Comparison of ENCODE assay signal across 12 mouse cellular contexts in the genomic region with DNA sequence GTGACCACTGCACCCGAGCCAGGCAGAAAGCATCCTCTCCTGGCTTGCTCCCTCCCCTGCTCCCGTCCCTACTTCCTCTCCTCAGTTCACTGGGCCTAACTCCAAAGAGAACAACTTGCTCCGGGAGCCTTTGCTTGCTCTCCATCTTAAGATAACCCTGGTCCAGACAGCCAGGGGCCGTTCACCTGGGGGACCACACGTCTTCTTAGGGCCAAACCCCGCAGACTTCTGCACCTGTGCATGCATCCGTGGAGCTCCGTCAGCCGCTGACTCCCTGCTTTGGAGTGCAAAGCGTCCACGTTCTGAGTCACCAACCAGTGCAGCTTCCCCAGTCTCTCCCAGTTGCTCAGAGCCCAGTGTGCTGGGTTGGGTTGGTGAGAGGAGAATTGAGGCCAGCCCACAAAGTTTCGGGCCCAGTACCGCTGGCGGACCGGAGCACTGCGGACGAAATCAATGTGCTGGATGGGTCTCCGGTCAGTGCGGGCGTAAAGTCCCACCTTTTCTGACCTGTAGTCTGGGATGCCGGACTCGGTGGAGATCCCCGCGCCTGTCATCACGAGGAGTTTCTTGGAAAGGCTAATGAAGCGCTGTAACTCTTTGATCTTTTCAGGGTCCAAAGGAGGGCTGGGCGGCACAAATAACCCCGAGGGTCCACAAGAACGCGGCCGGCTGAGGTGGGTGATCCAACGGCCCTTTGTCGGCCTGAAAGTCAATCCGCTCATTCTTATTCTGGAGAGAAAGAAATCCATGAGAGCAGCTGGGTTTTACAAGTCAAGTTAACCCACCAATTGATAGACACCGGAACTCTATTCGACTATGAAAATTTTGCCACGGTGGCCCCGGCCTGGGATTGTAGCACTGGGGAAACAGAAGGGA. TPM values are rescaled to one million over a fixed set of nuclear protein-coding genes. Genes with fewer than 3 reads are reported as not detected.
DNase-seq lines count a peak whose midpoint lies in the region; ATAC-seq lines count a peak whose summit lies in the region.
"Had no signal": no experiment of that assay in that cellular context is flagged by ENCODE, and none has a peak within 500 bp of the region (broad histone marks: within the 10 kb centered on the region; RNA-seq: fewer than 3 reads in every experiment).

No protein-coding gene starts in this region.

- H3K9ac ChIP-seq in heart, embryonic 13.5 days, result 0 out of 2 replicates have a peak overlapping the region, but pooled peaks have one; percentile 8
- peak overlapping the region; percentile 44 for H3K9ac ChIP-seq in midbrain, embryonic 14.5 days (replicated peaks; ENCODE audit: low read length)

- H3K4me1 ChIP-seq in heart, embryonic 13.5 days, result peaks cover 20% of the 10 kb centered on the region
- H3K4me1 ChIP-seq in hindbrain, embryonic 10.5 days (replicated peaks), result peaks cover 37% of the 10 kb centered on the region
- peaks cover 18% of the 10 kb centered on the region for H3K4me1 ChIP-seq in midbrain, embryonic 14.5 days (ENCODE audit: control insufficient read depth, insufficient read depth, low read length)

- H3K4me2 ChIP-seq in heart, embryonic 13.5 days, result peak overlapping the region; percentile 39
- H3K4me2 ChIP-seq in midbrain, embryonic 14.5 days (ENCODE audit: low read length), result peak overlapping the region; percentile 48

- H3K27me3 ChIP-seq in heart, embryonic 13.5 days (replicated peaks), result peaks cover 22% of the 10 kb centered on the region
- peaks cover 45% of the 10 kb centered on the region for H3K27me3 ChIP-seq in hindbrain, embryonic 10.5 days (ENCODE audit: insufficient read depth, poor library complexity, severe bottlenecking)
- peaks cover 6% of the 10 kb centered on the region; the same call in 1 of the 2 replicates for H3K27me3 ChIP-seq in midbrain, embryonic 14.5 days (ENCODE audit: control insufficient read depth, insufficient read depth, low read length)

- no peaks in the 10 kb centered on the region for H3K9me3 ChIP-seq in heart, embryonic 13.5 days
- no peaks in the 10 kb centered on the region for H3K9me3 ChIP-seq in hindbrain, embryonic 10.5 days
- no peaks in the 10 kb centered on the region for H3K9me3 ChIP-seq in midbrain, embryonic 14.5 days (ENCODE audit: control insufficient read depth, low read length)

- DNase-seq in heart, adult 18-20 months, result no peak
- peak; percentile 47 for DNase-seq in brain, adult 2 months (ENCODE audit: low read depth, low spot score)
- no peak for DNase-seq in hindbrain, embryonic 10.5 days (ENCODE audit: low spot score)
- no peak for DNase-seq in midbrain, embryonic 14.5 days
- no peak for DNase-seq in ovary, postnatal 14 days (ENCODE audit: low spot score)
- DNase-seq in T-cell, adult 2 months (ENCODE audit: low spot score), result no peak
- no peak for DNase-seq in spleen, postnatal 36 days (ENCODE audit: low spot score in 2 of 2)
- DNase-seq: right cerebral cortex, postnatal 4 days had no signal

- H3K36me3 ChIP-seq in heart, embryonic 13.5 days, result peaks cover 26% of the 10 kb centered on the region
- 0 out of 2 replicates have a peak, but pooled peaks cover under 1% of the 10 kb centered on the region for H3K36me3 ChIP-seq in hindbrain, embryonic 10.5 days
- H3K36me3 ChIP-seq in midbrain, embryonic 14.5 days (ENCODE audit: control insufficient read depth, insufficient read depth, low read length), result peaks cover 9% of the 10 kb centered on the region; the same call in 1 of the 2 replicates

- no peak overlapping the region for H3K27ac ChIP-seq in heart, embryonic 13.5 days (replicated peaks)
- H3K27ac ChIP-seq in hindbrain, embryonic 10.5 days, result 0 out of 2 replicates have a peak overlapping the region, but pooled peaks have one; percentile 56
- no peak overlapping the region for H3K27ac ChIP-seq in midbrain, embryonic 14.5 days (replicated peaks; ENCODE audit: low read depth, low read length)
- H3K27ac ChIP-seq: layer of hippocampus, adult 2 months; macrophage had no signal

- H3K4me3 ChIP-seq in heart, embryonic 13.5 days, result no peak overlapping the region
- H3K4me3 ChIP-seq in hindbrain, embryonic 10.5 days, result peak overlapping the region; percentile 36
- H3K4me3 ChIP-seq in midbrain, embryonic 14.5 days (replicated peaks; ENCODE audit: low read depth, low read length), result peak overlapping the region; percentile 20

- WGBS in heart, embryonic 13.5 days, result 42% methylated on average over 38 of the region's 38 CpGs
- 15% methylated on average over 38 of the region's 38 CpGs for WGBS in hindbrain, embryonic 10.5 days
- 20% methylated on average over 38 of the region's 38 CpGs for WGBS in midbrain, embryonic 14.5 days

- ATAC-seq in heart, embryonic 13.5 days (ENCODE audit: extremely low read depth, insufficient number of reproducible peaks, low FRiP score, low TSS enrichment), result no peak
- ATAC-seq in midbrain, embryonic 14.5 days (ENCODE audit: low FRiP score, low TSS enrichment), result no peak

RNA-seq across cellular contexts. Expression of a gene that starts 1.9 kb away (rescaled TPM):
- polyA plus RNA-seq in heart, embryonic 13.5 days (2015; fragmentation: Nextera tagmentation; extraction: Ambion mirVana), result 18.9 and 19.8 TPM in 2 replicates
- total RNA-seq in heart, adult 18-20 months (2021), result 10 to 100 TPM; 13.6 to 19.5 TPM
- 17.2 and 17.3 TPM in 2 replicates for polyA plus RNA-seq in hindbrain, embryonic 10.5 days (2016; fragmentation: Nextera tagmentation; extraction: Ambion mirVana)
- 23.8 and 25.9 TPM in 2 replicates for polyA plus RNA-seq in midbrain, embryonic 14.5 days (2014; fragmentation: Nextera tagmentation; extraction: Ambion mirVana)

RNA-seq across cellular contexts. Expression of a gene that starts 16.6 kb away (rescaled TPM):
- 0.88 and 1.1 TPM in 2 replicates for polyA plus RNA-seq in heart, embryonic 13.5 days (2015; fragmentation: Nextera tagmentation; extraction: Ambion mirVana)
- total RNA-seq in heart, adult 18-20 months (2021), result not detected
- polyA plus RNA-seq in hindbrain, embryonic 10.5 days (2016; fragmentation: Nextera tagmentation; extraction: Ambion mirVana), result 0.51 TPM in 1 of 2 replicates, not detected in the other
- polyA plus RNA-seq in midbrain, embryonic 14.5 days (2014; fragmentation: Nextera tagmentation; extraction: Ambion mirVana), result not detected in 2 replicates
- total RNA-seq: gastrocnemius, adult 18-20 months; layer of hippocampus, adult 2 months had no signal
- polyA plus RNA-seq: macrophage had no signal

RNA-seq across cellular contexts. Expression of a gene that starts 23.8 kb away (rescaled TPM):
- polyA plus RNA-seq in heart, embryonic 13.5 days (2015; fragmentation: Nextera tagmentation; extraction: Ambion mirVana), result 29.7 and 31.7 TPM in 2 replicates
- total RNA-seq in heart, adult 18-20 months (2021), result 10 to 100 TPM; 34.0 to 35.1 TPM
- polyA plus RNA-seq in hindbrain, embryonic 10.5 days (2016; fragmentation: Nextera tagmentation; extraction: Ambion mirVana), result 32.6 and 42.6 TPM in 2 replicates
- 10.9 and 11.3 TPM in 2 replicates for polyA plus RNA-seq in midbrain, embryonic 14.5 days (2014; fragmentation: Nextera tagmentation; extraction: Ambion mirVana)

RNA-seq across cellular contexts. Expression of a gene that starts 53.2 kb away (rescaled TPM):
- 3.7 and 4.1 TPM in 2 replicates for polyA plus RNA-seq in heart, embryonic 13.5 days (2015; fragmentation: Nextera tagmentation; extraction: Ambion mirVana)
- under 1 TPM; 0.40 to 0.67 TPM for total RNA-seq in heart, adult 18-20 months (2021)
- 167 and 222 TPM in 2 replicates for polyA plus RNA-seq in hindbrain, embryonic 10.5 days (2016; fragmentation: Nextera tagmentation; extraction: Ambion mirVana)
- polyA plus RNA-seq in midbrain, embryonic 14.5 days (2014; fragmentation: Nextera tagmentation; extraction: Ambion mirVana), result 71.6 and 101 TPM in 2 replicates
- polyA plus RNA-seq: macrophage had no signal
